Mouse (Mus musculus) gastrocnemius, postnatal 10 days (tissue): Measurements from ENCODE around the gene Tubgcp3. TPM values are rescaled to one million over a fixed set of nuclear protein-coding genes. Genes with fewer than 3 reads are reported as not detected.

Source experiments
- microRNA-seq, 2 experiments: library from miRNA; unstranded; fragments of <30 nt; microRNA quantifications; one replicate each; pipeline ENCODE4 v1.2.0; 2021
- total RNA-seq, 2 experiments: library from RNA; stranded (reverse); gene quantifications; 2 replicates each; pipeline ENCODE4 v1.2.3; 2021

The Tubgcp3 gene
- total RNA-seq, 2 experiments from 2014 or later: 10.6 to 13.9 TPM

Small RNA genes within 50 kb of the gene (microRNA-seq; reads per million reads assigned to microRNA genes)
- gene Gm26483: 0 reads per million in 2 experiments

Other genes starting within 250 kb of the Tubgcp3 start
- gene Spaca7, start 99.2 kb downstream of the Tubgcp3 start, total RNA-seq: not detected
- 10 to 100 TPM; 22.9 to 28.4 TPM for gene Atp11a, start 84.8 kb upstream of the Tubgcp3 start, total RNA-seq
- 10 to 100 TPM; 28.4 to 30.9 TPM for gene Mcf2l, start 201.6 kb upstream of the Tubgcp3 start, total RNA-seq